Mouse (Mus musculus) erythroblast, embryonic 14.5 days (primary cell): Measurements from ENCODE around the gene Hspb3. TPM values are rescaled to one million over a fixed set of nuclear protein-coding genes. Genes with fewer than 3 reads are reported as not detected.

Source experiments
- H3K27me3 ChIP-seq: 2 replicates; pipeline ENCODE4 v1.6.1; 2012; ENCODE audit warnings: inconsistent platforms; ENCODE audit not compliant: control insufficient read depth
- H3K36me3 ChIP-seq: 2 replicates; pipeline ENCODE4 v1.6.1; 2012; ENCODE audit warnings: mild to moderate bottlenecking, inconsistent platforms; ENCODE audit not compliant: control insufficient read depth
- H3K4me1 ChIP-seq: 2 replicates; pipeline ENCODE4 v1.6.1; 2012; ENCODE audit warnings: inconsistent platforms; ENCODE audit not compliant: control insufficient read depth
- H3K4me3 ChIP-seq: replicated peaks from 2 replicates; pipeline ENCODE3; 2012; ENCODE audit warnings: moderate library complexity, mild to moderate bottlenecking, inconsistent platforms
- H3K9me3 ChIP-seq: 2 replicates; pipeline ENCODE4 v1.6.1; 2012; ENCODE audit warnings: low read length, inconsistent platforms, mixed read lengths; ENCODE audit not compliant: control insufficient read depth
- GATA1 ChIP-seq: IDR thresholded peaks from 2 replicates; pipeline ENCODE4 v1.6.1; 2012; ENCODE audit warnings: low read length, inconsistent platforms, mixed read lengths
- TAL1 ChIP-seq: IDR thresholded peaks from 3 replicates; pipeline ENCODE4 v1.6.1; 2012; ENCODE audit warnings: low read length, inconsistent platforms, mixed read lengths
- polyA plus RNA-seq: library from polyadenylated mRNA; stranded (reverse); fragments of >175 nt; gene quantifications from 2 replicates; pipeline ENCODE4 v1.2.3, GENCODE M21; 2012

Gene Hspb3
- polyA plus RNA-seq, 1 experiment, result not detected

- peaks cover 4% of the 10 kb centered on the region for H3K9me3 ChIP-seq
- no peak for TF ChIP-seq TAL1
- TF ChIP-seq GATA1, result no peak
- no peak overlapping the region for H3K4me3 ChIP-seq
- no peaks in the 10 kb centered on the region for H3K4me1 ChIP-seq
- no peaks in the 10 kb centered on the region for H3K27me3 ChIP-seq
- no peaks in the 10 kb centered on the region for H3K36me3 ChIP-seq
Measured at GRCm38 (mm10) chr13:113655511-113655910, 8.0 kb downstream of the Hspb3 start.

GRCm38 (mm10) chr13:113640944-113641597, 22.4 kb downstream of the Hspb3 start:
- no peak for TF ChIP-seq GATA1
- no peak for TF ChIP-seq TAL1
- Histone ChIP-seq H3K4me3 (no peak overlapping the region), H3K4me1 (peaks cover 2% of the 10 kb centered on the region; the same call in 1 of the 2 replicates), H3K27me3 (no peaks in the 10 kb centered on the region), H3K36me3 (no peaks in the 10 kb centered on the region), H3K9me3 (no peaks in the 10 kb centered on the region)

GRCm38 (mm10) chr13:113638914-113639313, 24.6 kb downstream of the Hspb3 start:
- TF ChIP-seq GATA1, result no peak
- TF ChIP-seq TAL1, result no peak
- H3K4me3 ChIP-seq, result no peak overlapping the region
- no peaks in the 10 kb centered on the region for H3K36me3 ChIP-seq
- H3K9me3 ChIP-seq, result no peaks in the 10 kb centered on the region
- peaks cover 7% of the 10 kb centered on the region for H3K4me1 ChIP-seq
- no peaks in the 10 kb centered on the region for H3K27me3 ChIP-seq

GRCm38 (mm10) chr13:113635799-113636222, 27.7 kb downstream of the Hspb3 start:
- H3K9me3 ChIP-seq, result no peaks in the 10 kb centered on the region
- TF ChIP-seq TAL1 (no peak), GATA1 (no peak)
- peaks cover 7% of the 10 kb centered on the region for H3K4me1 ChIP-seq
- no peaks in the 10 kb centered on the region for H3K36me3 ChIP-seq
- peak overlapping the region; percentile 14 for H3K4me3 ChIP-seq
- H3K27me3 ChIP-seq, result no peaks in the 10 kb centered on the region

GRCm38 (mm10) chr13:113634732-113635481, 28.6 kb downstream of the Hspb3 start:
- Histone ChIP-seq H3K9me3 (no peaks in the 10 kb centered on the region), H3K36me3 (no peaks in the 10 kb centered on the region), H3K4me1 (peaks cover 7% of the 10 kb centered on the region), H3K27me3 (no peaks in the 10 kb centered on the region), H3K4me3 (no peak overlapping the region)
- TF ChIP-seq GATA1, result no peak
- no peak for TF ChIP-seq TAL1

- H3K36me3 ChIP-seq, result no peaks in the 10 kb centered on the region
- H3K4me3 ChIP-seq, result no peak overlapping the region
- H3K9me3 ChIP-seq, result no peaks in the 10 kb centered on the region
- no peaks in the 10 kb centered on the region for H3K27me3 ChIP-seq
- no peak for TF ChIP-seq TAL1
- no peak for TF ChIP-seq GATA1
- peaks cover 5% of the 10 kb centered on the region for H3K4me1 ChIP-seq
Measured at GRCm38 (mm10) chr13:113632506-113632905, 31.0 kb downstream of the Hspb3 start.

- Histone ChIP-seq H3K4me3 (no peak overlapping the region), H3K9me3 (no peaks in the 10 kb centered on the region), H3K27me3 (no peaks in the 10 kb centered on the region), H3K4me1 (no peaks in the 10 kb centered on the region; the same call in 1 of the 2 replicates), H3K36me3 (no peaks in the 10 kb centered on the region)
- no peak for TF ChIP-seq GATA1
- TF ChIP-seq TAL1, result no peak
Measured at GRCm38 (mm10) chr13:113627601-113628000, 35.9 kb downstream of the Hspb3 start.

- Histone ChIP-seq H3K9me3 (no peaks in the 10 kb centered on the region), H3K27me3 (peaks cover 6% of the 10 kb centered on the region), H3K4me1 (peaks cover 11% of the 10 kb centered on the region), H3K4me3 (no peak overlapping the region), H3K36me3 (no peaks in the 10 kb centered on the region)
- TF ChIP-seq GATA1, result no peak
- TF ChIP-seq TAL1, result no peak
Measured at GRCm38 (mm10) chr13:113622865-113623255, 40.6 kb downstream of the Hspb3 start.

- Histone ChIP-seq H3K4me1 (peaks cover 17% of the 10 kb centered on the region), H3K9me3 (no peaks in the 10 kb centered on the region), H3K4me3 (no peak overlapping the region), H3K27me3 (peaks cover 12% of the 10 kb centered on the region), H3K36me3 (no peaks in the 10 kb centered on the region)
- TF ChIP-seq GATA1 (no peak), TAL1 (no peak)
Measured at GRCm38 (mm10) chr13:113622122-113622864, 41.2 kb downstream of the Hspb3 start.
